Mouse (Mus musculus): ENCODE measurements at regions not wholly inside any gene's neighbourhood (a gene's known extent, or its start where the extent isn't known, plus 50 kb on each side); places are given as distances from the start of the nearest gene placed in this dataset.

DNA sequence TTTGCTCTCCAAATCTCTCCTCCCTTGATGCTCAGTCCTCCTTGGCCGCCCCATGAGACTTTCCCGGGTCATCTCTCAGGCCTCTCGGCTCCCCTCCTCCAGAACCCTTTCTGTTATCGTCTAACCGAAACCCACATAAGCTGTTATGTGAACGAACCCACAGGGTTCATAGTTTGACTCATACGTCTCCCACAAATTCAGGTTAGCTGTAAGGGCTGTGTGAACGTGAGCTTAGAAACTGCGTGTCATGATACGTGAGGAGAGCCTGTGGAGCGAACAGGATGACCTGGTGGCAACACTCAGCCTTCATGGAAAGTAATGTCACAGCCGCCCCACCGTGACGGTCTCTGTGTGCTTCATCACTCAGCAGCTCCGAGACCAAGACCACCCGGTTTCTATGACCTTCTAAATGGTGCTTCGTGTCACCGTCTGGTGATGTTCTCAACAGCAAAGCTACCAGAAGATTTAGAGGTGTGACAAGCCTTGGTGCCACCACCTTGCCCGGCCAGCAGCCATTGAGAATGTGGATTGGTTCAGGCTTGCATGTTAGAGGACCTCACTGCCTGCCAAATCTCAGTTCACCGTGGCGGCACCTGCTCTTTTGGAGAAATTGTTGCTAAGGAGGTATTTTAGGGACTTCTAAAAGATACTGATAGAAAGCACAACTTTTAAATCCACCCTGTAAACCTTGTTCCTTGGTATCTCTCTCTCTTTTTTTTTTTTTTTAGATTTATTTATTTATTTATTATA is 107.4 kb downstream of the Ets2 start:
- Histone ChIP-seq H3K4me3 (replicated peaks) (no peak overlapping the region), H3K9ac (no peak overlapping the region), H3K9me3 (replicated peaks) (no peaks in the 10 kb centered on the region), H3K4me1 (replicated peaks) (no peaks in the 10 kb centered on the region), H3K27me3 (no peaks in the 10 kb centered on the region), H3K36me3 (replicated peaks) (no peaks in the 10 kb centered on the region), H3K4me2 (no peak overlapping the region), H3K27ac (replicated peaks) (no peak overlapping the region)
- WGBS (ENCODE audit: insufficient replicate concordance) = 76% methylated on average over 21 of the region's 21 CpGs
- no peak for ATAC-seq (ENCODE audit: insufficient read depth)

DNA sequence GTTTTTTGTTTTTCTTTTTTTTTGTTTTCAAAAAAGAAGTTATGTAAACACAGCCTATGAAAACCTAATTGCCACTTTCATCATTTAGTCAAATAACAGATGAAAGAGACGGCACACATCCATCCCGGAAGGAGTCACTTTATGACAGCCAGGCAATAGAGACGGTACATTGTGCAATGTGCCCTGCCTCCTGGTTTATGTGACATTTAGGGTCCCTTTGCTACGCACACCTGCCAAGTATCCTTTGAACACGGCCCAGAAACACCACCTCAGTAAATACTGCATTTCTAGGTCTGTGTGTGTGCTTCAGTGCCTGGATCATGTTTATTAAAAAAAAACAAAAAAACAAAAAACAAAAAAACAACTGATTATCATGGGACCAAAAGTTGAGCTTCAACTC is 104.6 kb downstream of the Ets2 start:
- no peaks in the 10 kb centered on the region for H3K36me3 ChIP-seq (replicated peaks)
- 62% methylated on average over 5 of the region's 5 CpGs for WGBS (ENCODE audit: insufficient replicate concordance)
- ATAC-seq (ENCODE audit: insufficient read depth) = no peak

DNA sequence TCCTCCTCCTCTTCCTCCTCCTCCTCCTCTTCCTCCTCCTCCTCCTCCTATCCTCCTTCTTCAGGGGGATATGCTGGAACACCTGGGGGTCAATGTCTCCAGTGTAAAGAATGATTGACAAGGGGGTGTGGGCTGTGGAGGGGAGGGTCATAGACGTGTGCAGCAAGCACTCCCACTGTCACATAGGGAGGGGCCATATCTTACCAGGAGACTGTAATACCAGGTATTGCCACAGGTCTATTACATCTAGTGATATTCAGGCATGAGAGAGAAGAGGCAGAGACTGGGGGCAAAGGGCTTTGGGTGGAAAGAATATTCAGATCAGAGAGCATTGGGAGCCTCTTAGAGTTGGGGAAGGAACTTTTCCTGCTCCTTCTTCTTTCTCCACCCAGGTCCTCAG is 102.3 kb downstream of the Ets2 start:
- 12% methylated on average over 1 of the region's 1 CpGs for WGBS (ENCODE audit: insufficient replicate concordance)
- H3K4me1 ChIP-seq (replicated peaks) = no peaks in the 10 kb centered on the region
- no peaks in the 10 kb centered on the region for H3K36me3 ChIP-seq (replicated peaks)
- no peaks in the 10 kb centered on the region for H3K9me3 ChIP-seq (replicated peaks)
- H3K4me3 ChIP-seq (replicated peaks) = no peak overlapping the region
- H3K27me3 ChIP-seq = no peaks in the 10 kb centered on the region
- ATAC-seq (ENCODE audit: insufficient read depth) = no peak
- H3K27ac ChIP-seq (replicated peaks) = no peak overlapping the region
- H3K9ac ChIP-seq = no peak overlapping the region
- no peak overlapping the region for H3K4me2 ChIP-seq

More for the DNA sequence above, 104.6 kb downstream of the Ets2 start:
- no peak overlapping the region for H3K9ac ChIP-seq
- no peaks in the 10 kb centered on the region for H3K4me1 ChIP-seq (replicated peaks)
- H3K9me3 ChIP-seq (replicated peaks) = no peaks in the 10 kb centered on the region
- H3K27ac ChIP-seq (replicated peaks) = no peak overlapping the region
- no peak overlapping the region for H3K4me2 ChIP-seq
- H3K27me3 ChIP-seq = no peaks in the 10 kb centered on the region
- no peak overlapping the region for H3K4me3 ChIP-seq (replicated peaks)

DNA sequence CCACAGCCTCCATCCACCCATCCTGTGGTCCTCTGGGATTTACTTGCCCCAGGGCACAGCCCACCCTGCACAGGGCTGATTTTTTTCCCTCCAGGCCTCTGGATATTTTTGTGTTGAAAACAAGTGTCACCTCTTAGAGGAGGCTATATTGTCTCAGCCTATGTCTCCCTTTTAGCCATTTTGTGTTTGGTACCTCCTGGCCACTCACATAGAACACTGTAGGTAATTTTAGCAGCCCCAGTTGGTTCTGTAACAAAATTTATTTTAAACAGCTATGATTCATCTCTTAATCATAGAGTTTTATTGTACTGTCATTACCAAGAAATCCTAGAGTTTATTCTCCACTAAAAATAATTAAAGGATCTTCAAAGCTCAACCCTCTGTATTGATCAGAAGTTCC is 100.8 kb downstream of the Ets2 start:
- H3K36me3 ChIP-seq (replicated peaks) = no peaks in the 10 kb centered on the region
- ATAC-seq (ENCODE audit: insufficient read depth) = no peak
- no peak overlapping the region for H3K4me2 ChIP-seq

DNA sequence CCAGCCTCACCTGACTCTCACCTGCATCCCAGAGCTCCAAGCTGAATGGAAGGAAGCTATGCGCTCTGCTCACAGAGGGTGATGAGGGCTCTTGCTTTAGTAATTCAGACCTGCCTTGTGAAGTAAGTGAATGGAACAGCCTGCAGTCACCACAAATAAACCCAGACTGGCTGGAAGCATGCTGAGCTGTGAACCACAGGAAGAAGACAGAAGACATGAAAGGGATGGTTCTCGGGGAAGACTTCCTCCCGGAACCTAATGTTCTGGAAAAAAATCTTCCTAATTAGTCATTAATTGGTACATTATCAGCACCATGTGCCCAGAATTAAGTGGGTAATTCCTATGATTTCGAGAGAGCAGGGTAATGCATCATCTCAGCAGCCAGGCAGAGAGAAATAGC is 100.3 kb downstream of the Ets2 start:
- H3K4me2 ChIP-seq = no peak overlapping the region
- ATAC-seq (ENCODE audit: insufficient read depth) = no peak
- no peak overlapping the region for H3K27ac ChIP-seq (replicated peaks)
- no peaks in the 10 kb centered on the region for H3K27me3 ChIP-seq
- no peaks in the 10 kb centered on the region for H3K4me1 ChIP-seq (replicated peaks)
- H3K9ac ChIP-seq = no peak overlapping the region
- no peak overlapping the region for H3K4me3 ChIP-seq (replicated peaks)
- no peaks in the 10 kb centered on the region for H3K9me3 ChIP-seq (replicated peaks)
- H3K36me3 ChIP-seq (replicated peaks) = no peaks in the 10 kb centered on the region
- WGBS (ENCODE audit: insufficient replicate concordance) = 58% methylated on average over 4 of the region's 4 CpGs

More for the DNA sequence above, 100.8 kb downstream of the Ets2 start:
- no peak overlapping the region for H3K9ac ChIP-seq
- no peaks in the 10 kb centered on the region for H3K4me1 ChIP-seq (replicated peaks)
- H3K27me3 ChIP-seq = no peaks in the 10 kb centered on the region
- no peaks in the 10 kb centered on the region for H3K9me3 ChIP-seq (replicated peaks)
- H3K4me3 ChIP-seq (replicated peaks) = no peak overlapping the region
- no peak overlapping the region for H3K27ac ChIP-seq (replicated peaks)

DNA sequence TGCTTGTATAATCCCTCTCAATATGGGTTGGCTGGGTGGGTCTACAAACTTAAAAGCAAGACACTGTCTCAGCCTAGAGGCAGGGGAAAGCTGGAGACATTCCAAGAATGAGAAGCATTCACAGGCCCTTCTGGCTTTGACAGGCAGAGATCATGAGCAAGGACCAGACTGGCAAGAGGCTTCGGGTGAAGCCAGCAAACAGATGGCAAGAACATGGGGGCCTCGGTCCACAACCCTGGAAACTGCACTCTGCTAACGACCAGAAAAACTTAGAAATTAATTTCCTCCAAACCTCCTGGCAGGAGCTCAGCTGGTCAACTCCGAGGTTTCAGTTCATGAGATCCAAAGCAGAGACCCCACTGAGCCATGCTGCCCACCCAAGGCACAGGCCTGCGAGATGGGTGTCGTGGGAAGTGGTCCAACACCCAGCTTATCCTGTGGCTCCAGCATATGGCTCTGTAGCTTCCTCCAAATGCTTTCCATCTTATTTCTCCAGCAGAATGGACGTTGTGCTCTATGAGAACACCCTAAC is 99.1 kb downstream of the Ets2 start:
- no peak overlapping the region for H3K4me3 ChIP-seq (replicated peaks)
- no peaks in the 10 kb centered on the region for H3K36me3 ChIP-seq (replicated peaks)
- H3K9ac ChIP-seq = no peak overlapping the region
- H3K4me1 ChIP-seq (replicated peaks) = no peaks in the 10 kb centered on the region
- H3K27ac ChIP-seq (replicated peaks) = no peak overlapping the region
- no peaks in the 10 kb centered on the region for H3K9me3 ChIP-seq (replicated peaks)
- no peaks in the 10 kb centered on the region for H3K27me3 ChIP-seq
- WGBS (ENCODE audit: insufficient replicate concordance) = 63% methylated on average over 7 of the region's 7 CpGs
- no peak overlapping the region for H3K4me2 ChIP-seq
- no peak for ATAC-seq (ENCODE audit: insufficient read depth)

DNA sequence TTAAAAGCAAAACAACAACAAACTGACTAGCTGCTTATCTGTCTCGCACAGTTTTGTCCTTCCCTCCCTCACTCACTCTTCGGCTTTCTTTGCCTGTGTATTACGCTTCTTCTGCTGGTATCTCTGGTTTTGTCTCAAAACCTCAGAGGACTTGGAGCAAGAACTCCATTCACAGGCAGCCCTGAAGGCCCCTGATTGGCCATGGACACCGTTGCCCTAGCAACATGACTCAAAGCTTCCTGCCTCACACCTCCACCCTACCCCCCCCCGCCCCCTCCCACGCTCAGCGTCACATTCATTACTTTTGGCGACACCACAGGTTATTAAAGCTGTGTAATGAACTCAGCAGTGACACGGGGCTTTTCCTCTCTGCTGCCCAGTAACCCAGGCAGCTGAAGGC is 96.7 kb downstream of the Ets2 start:
- Histone ChIP-seq H3K36me3 (replicated peaks) (no peaks in the 10 kb centered on the region), H3K4me2 (no peak overlapping the region), H3K4me3 (replicated peaks) (no peak overlapping the region), H3K4me1 (replicated peaks) (no peaks in the 10 kb centered on the region), H3K27ac (replicated peaks) (no peak overlapping the region), H3K9me3 (replicated peaks) (no peaks in the 10 kb centered on the region), H3K9ac (no peak overlapping the region), H3K27me3 (no peaks in the 10 kb centered on the region)
- ATAC-seq (ENCODE audit: insufficient read depth) = no peak
- 24% methylated on average over 9 of the region's 9 CpGs for WGBS (ENCODE audit: insufficient replicate concordance)

DNA sequence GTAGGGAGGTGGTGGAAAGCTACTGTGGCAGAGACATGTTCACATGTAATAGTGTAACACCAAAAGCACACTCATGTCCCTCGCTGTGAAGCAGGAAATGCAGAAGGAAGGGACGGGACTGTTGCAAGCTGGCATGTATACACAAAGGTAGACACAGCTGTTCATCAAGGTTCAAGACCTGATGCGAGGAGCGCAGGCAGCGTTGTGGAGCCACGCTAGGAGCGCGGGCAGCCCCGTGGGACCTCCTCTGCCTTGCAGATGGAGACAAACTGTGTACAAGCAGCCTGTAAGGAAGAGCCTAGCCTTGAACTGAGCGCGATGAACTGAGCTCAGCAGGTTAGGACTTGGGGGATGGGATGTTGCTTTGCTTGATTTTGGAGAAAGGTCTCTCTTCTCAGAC is 96.2 kb downstream of the Ets2 start:
- H3K4me1 ChIP-seq (replicated peaks) = no peaks in the 10 kb centered on the region
- no peak for ATAC-seq (ENCODE audit: insufficient read depth)

DNA sequence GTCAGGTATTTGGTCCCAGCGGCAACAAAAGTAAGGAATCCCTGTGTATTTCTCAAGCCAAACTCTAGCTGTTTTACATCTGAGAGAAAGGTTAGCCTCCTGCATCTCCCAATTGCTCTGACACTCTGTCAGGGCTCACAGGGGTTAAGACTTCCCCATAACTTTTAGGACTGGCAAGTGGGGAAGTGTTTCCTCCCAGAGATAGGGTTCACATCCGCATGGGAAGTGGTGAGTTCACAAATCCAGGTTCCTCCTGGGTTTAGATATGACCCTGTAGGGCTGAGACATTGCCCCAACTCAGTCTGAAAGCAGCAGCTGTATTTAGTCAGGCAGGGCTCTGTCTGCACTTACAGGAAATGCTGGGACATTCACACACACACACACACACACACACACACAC is 95.3 kb downstream of the Ets2 start:
- no peaks in the 10 kb centered on the region for H3K4me1 ChIP-seq (replicated peaks)
- no peak overlapping the region for H3K4me2 ChIP-seq
- no peak overlapping the region for H3K4me3 ChIP-seq (replicated peaks)
- H3K27me3 ChIP-seq = no peaks in the 10 kb centered on the region
- H3K27ac ChIP-seq (replicated peaks) = no peak overlapping the region
- no peak for ATAC-seq (ENCODE audit: insufficient read depth)
- no peak overlapping the region for H3K9ac ChIP-seq
- no peaks in the 10 kb centered on the region for H3K9me3 ChIP-seq (replicated peaks)
- no peaks in the 10 kb centered on the region for H3K36me3 ChIP-seq (replicated peaks)
- 40% methylated on average over 2 of the region's 2 CpGs for WGBS (ENCODE audit: insufficient replicate concordance)

More for the DNA sequence above, 96.2 kb downstream of the Ets2 start:
- 62% methylated on average over 11 of the region's 11 CpGs for WGBS (ENCODE audit: insufficient replicate concordance)
- H3K4me3 ChIP-seq (replicated peaks) = no peak overlapping the region
- H3K36me3 ChIP-seq (replicated peaks) = no peaks in the 10 kb centered on the region
- H3K9me3 ChIP-seq (replicated peaks) = no peaks in the 10 kb centered on the region
- no peaks in the 10 kb centered on the region for H3K27me3 ChIP-seq
- H3K27ac ChIP-seq (replicated peaks) = no peak overlapping the region
- H3K9ac ChIP-seq = no peak overlapping the region
- H3K4me2 ChIP-seq = no peak overlapping the region

DNA sequence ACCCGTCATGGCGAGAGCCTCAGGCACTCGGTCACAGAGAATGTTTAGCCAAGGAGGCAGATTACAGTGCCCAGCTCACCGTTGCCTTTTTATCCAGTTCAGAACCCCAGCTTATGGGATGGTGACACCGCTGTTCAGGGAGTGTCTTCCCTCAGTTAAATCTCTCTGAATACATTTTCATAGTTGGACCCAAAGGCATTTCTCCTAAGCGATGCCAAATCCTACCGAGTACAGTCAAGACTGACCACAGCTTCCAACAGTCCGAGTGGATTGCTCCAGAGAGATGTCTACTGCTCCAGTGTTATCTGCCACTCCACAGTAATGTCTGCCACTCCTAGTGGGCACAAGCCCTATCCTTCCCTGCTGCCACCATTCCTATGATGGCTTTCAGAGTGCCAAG is 93.0 kb downstream of the Ets2 start:
- no peak overlapping the region for H3K4me2 ChIP-seq
- H3K4me3 ChIP-seq (replicated peaks) = no peak overlapping the region
- no peak overlapping the region for H3K9ac ChIP-seq
- H3K27me3 ChIP-seq = no peaks in the 10 kb centered on the region
- no peak overlapping the region for H3K27ac ChIP-seq (replicated peaks)
- H3K9me3 ChIP-seq (replicated peaks) = no peaks in the 10 kb centered on the region
- WGBS (ENCODE audit: insufficient replicate concordance) = 67% methylated on average over 8 of the region's 8 CpGs
- H3K4me1 ChIP-seq (replicated peaks) = no peaks in the 10 kb centered on the region
- no peaks in the 10 kb centered on the region for H3K36me3 ChIP-seq (replicated peaks)
- ATAC-seq (ENCODE audit: insufficient read depth) = no peak

DNA sequence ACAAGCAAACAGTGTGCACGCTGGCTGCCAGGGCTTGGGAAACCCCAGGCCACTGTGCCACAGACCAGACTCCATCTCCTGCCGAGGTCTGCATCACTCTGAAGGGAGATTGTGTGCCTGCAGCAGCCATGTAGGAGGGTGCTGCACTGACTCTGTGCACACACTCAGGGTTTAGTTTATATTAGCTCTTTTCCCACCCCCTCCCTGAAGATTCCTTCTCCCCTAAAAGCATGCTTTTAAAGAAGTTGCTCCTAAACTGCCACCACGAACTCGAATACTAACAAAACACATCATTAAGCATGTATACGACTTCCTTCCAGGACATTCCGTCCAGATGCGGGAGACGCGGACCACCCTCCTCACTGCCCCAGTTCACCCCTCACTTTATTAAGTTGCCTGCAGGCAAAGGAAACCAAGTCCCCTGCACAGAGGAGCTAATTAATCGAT is 92.4 kb downstream of the Ets2 start:
- H3K9me3 ChIP-seq (replicated peaks) = no peaks in the 10 kb centered on the region
- no peaks in the 10 kb centered on the region for H3K4me1 ChIP-seq (replicated peaks)
- H3K36me3 ChIP-seq (replicated peaks) = no peaks in the 10 kb centered on the region
- H3K9ac ChIP-seq = no peak overlapping the region
- 49% methylated on average over 10 of the region's 10 CpGs for WGBS (ENCODE audit: insufficient replicate concordance)
- no peak for ATAC-seq (ENCODE audit: insufficient read depth)
- no peak overlapping the region for H3K4me2 ChIP-seq
- no peak overlapping the region for H3K27ac ChIP-seq (replicated peaks)
- H3K27me3 ChIP-seq = no peaks in the 10 kb centered on the region
- no peak overlapping the region for H3K4me3 ChIP-seq (replicated peaks)

DNA sequence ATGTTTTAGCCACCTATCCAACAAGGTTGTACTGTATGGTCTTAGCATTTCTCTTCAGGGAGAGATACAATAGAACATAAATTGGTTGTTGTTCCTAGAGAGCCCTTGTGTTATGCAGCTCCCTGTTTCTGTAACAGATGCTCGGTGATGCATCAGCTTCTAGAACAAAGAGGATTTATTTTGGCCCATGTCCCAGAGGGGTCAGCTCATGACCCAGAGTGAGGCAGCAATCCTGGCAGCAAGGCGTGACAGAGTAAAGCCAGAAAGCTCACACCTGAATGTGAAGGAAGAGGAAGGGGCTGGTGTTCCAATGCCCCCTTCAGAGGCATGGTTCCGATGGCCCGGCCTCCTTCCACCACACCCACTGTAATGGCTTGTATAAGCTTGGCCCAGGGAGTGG is 88.8 kb downstream of the Ets2 start:
- no peaks in the 10 kb centered on the region for H3K9me3 ChIP-seq (replicated peaks)
- no peaks in the 10 kb centered on the region for H3K36me3 ChIP-seq (replicated peaks)
- H3K4me3 ChIP-seq (replicated peaks) = no peak overlapping the region
- no peak overlapping the region for H3K9ac ChIP-seq
- H3K4me1 ChIP-seq (replicated peaks) = no peaks in the 10 kb centered on the region
- no peak overlapping the region for H3K4me2 ChIP-seq
- no peak overlapping the region for H3K27ac ChIP-seq (replicated peaks)
- 61% methylated on average over 4 of the region's 4 CpGs for WGBS (ENCODE audit: insufficient replicate concordance)
- H3K27me3 ChIP-seq = no peaks in the 10 kb centered on the region
- ATAC-seq (ENCODE audit: insufficient read depth) = no peak
